ENCODE assay signal across 8 mouse cellular contexts in the genomic region with DNA sequence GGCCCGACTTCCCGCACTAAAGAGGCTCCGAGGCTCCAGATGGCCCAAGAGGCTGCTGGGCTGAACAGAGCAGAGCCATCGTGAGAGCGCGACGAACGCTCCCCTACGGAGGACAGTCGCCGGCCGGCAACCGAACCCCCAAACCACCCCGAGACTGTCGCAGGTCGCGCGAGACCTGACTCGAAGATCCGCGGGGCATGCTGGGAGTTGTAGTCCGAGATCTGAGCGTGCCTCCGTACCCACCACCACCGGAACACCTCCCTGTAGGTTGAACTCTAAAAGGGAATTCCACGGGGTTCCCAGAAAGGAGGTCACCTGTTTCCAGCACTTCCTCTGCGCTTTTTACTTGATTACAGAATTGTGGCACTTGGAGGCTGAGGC. TPM values are rescaled to one million over a fixed set of nuclear protein-coding genes. Genes with fewer than 3 reads are reported as not detected.
DNase-seq lines count a peak whose midpoint lies in the region; ATAC-seq and TF ChIP-seq lines count a peak whose summit lies in the region.

Gene 4833439L19Rik (minus strand): TSS at position 235 of the 381 bp plus-strand sequence.

- intact Hi-C loops in heart, postnatal 10 days (cut with DNase I), result loop anchor here (2.0 kb wide), 1 partner anchor 56 kb away; the partner anchor contains the start of gene Faf2

- H3K4me3 ChIP-seq in E14TG2a.4 (replicated peaks; ENCODE audit: low read length), result peak within 1 kb of the TSS; percentile 99
- H3K4me3 ChIP-seq in forebrain, embryonic 13.5 days, result peak within 1 kb of the TSS; percentile 97
- H3K4me3 ChIP-seq in liver, postnatal 0 days (ENCODE audit: low read depth, low read length), result peak within 1 kb of the TSS; percentile 91
- peak within 1 kb of the TSS; percentile 97 for H3K4me3 ChIP-seq in neural tube, embryonic 14.5 days (ENCODE audit: low read depth, low read length)

- H3K36me3 ChIP-seq in E14TG2a.4 (ENCODE audit: insufficient read depth, low read length), result peaks cover 36% of the 10 kb centered on the region
- peaks cover 35% of the 10 kb centered on the region for H3K36me3 ChIP-seq in forebrain, embryonic 13.5 days (ENCODE audit: poor library complexity, severe bottlenecking)
- peaks cover 23% of the 10 kb centered on the region for H3K36me3 ChIP-seq in liver, postnatal 0 days (replicated peaks; ENCODE audit: insufficient read depth, low read length)
- 0 out of 2 replicates have a peak, but pooled peaks cover 16% of the 10 kb centered on the region for H3K36me3 ChIP-seq in neural tube, embryonic 14.5 days (ENCODE audit: control insufficient read depth, insufficient read depth, low read length)

- under 1% methylated on average over 27 of the region's 27 CpGs for WGBS in forebrain, embryonic 13.5 days
- under 1% methylated on average over 27 of the region's 27 CpGs for WGBS in large intestine, adult 2 months
- under 1% methylated on average over 27 of the region's 27 CpGs for WGBS in liver, postnatal 0 days (ENCODE audit: insufficient replicate concordance)
- 1% methylated on average over 26 of the region's 27 CpGs for WGBS in neural tube, embryonic 14.5 days

- peaks cover 71% of the 10 kb centered on the region for H3K4me1 ChIP-seq in E14TG2a.4 (replicated peaks; ENCODE audit: low read depth, low read length)
- peaks cover 18% of the 10 kb centered on the region for H3K4me1 ChIP-seq in forebrain, embryonic 13.5 days
- peaks cover 22% of the 10 kb centered on the region for H3K4me1 ChIP-seq in liver, postnatal 0 days (ENCODE audit: insufficient read depth)
- peaks cover 5% of the 10 kb centered on the region; the same call in 1 of the 2 replicates for H3K4me1 ChIP-seq in neural tube, embryonic 14.5 days (ENCODE audit: control insufficient read depth, insufficient read depth, low read length)

- H3K9ac ChIP-seq in forebrain, embryonic 13.5 days, result peak within 1 kb of the TSS; percentile 99
- H3K9ac ChIP-seq in liver, postnatal 0 days (replicated peaks), result peak within 1 kb of the TSS; percentile 98
- peak within 1 kb of the TSS; percentile 92 for H3K9ac ChIP-seq in neural tube, embryonic 14.5 days (replicated peaks; ENCODE audit: low read depth, low read length)

- H3K4me2 ChIP-seq in forebrain, embryonic 13.5 days, result peak within 1 kb of the TSS; percentile 88
- H3K4me2 ChIP-seq in liver, postnatal 0 days (ENCODE audit: low read depth, low read length), result peak within 1 kb of the TSS; percentile 90
- H3K4me2 ChIP-seq in neural tube, embryonic 14.5 days (ENCODE audit: low read depth, low read length), result peak within 1 kb of the TSS; percentile 75

- ATAC-seq in forebrain, embryonic 13.5 days, result peak; percentile 98
- ATAC-seq in liver, postnatal 0 days, result peak; percentile 93
- ATAC-seq in neural tube, embryonic 14.5 days (ENCODE audit: low read depth), result peak; percentile 97

- TF ChIP-seq CTCF in E14TG2a.4 (conservative IDR thresholded peaks at IDR 0.05; ENCODE audit: low read length), result no peak
- no peak for TF ChIP-seq CTCF in liver, postnatal 0 days (IDR thresholded peaks at IDR 0.05; ENCODE audit: low read depth)

- H3K9me3 ChIP-seq in E14TG2a.4 (ENCODE audit: low read length), result no peaks in the 10 kb centered on the region
- H3K9me3 ChIP-seq in forebrain, embryonic 13.5 days (replicated peaks), result no peaks in the 10 kb centered on the region
- H3K9me3 ChIP-seq in liver, postnatal 0 days (ENCODE audit: low read length), result no peaks in the 10 kb centered on the region
- H3K9me3 ChIP-seq in neural tube, embryonic 14.5 days (ENCODE audit: control insufficient read depth, low read length), result no peaks in the 10 kb centered on the region

- H3K27ac ChIP-seq in forebrain, embryonic 13.5 days, result peak within 1 kb of the TSS; percentile 82
- peak within 1 kb of the TSS; percentile 90 for H3K27ac ChIP-seq in liver, postnatal 0 days (ENCODE audit: low read depth)
- peak within 1 kb of the TSS; percentile 85 for H3K27ac ChIP-seq in neural tube, embryonic 14.5 days (ENCODE audit: low read depth, low read length)

- TF ChIP-seq EP300 in liver, postnatal 0 days (IDR thresholded peaks at IDR 0.05; ENCODE audit: low read depth), result no peak

- no peaks in the 10 kb centered on the region for H3K27me3 ChIP-seq in E14TG2a.4 (ENCODE audit: insufficient read depth, low read length)
- H3K27me3 ChIP-seq in forebrain, embryonic 13.5 days, result no peaks in the 10 kb centered on the region
- H3K27me3 ChIP-seq in liver, postnatal 0 days (ENCODE audit: insufficient read depth, low read length), result no peaks in the 10 kb centered on the region
- H3K27me3 ChIP-seq in neural tube, embryonic 14.5 days (ENCODE audit: control insufficient read depth, insufficient read depth, low read length), result no peaks in the 10 kb centered on the region; the same call in 1 of the 2 replicates

- peak; percentile 85 for DNase-seq in c-Kit-positive CD71-positive TER-119-positive erythroid progenitor cells, embryonic 14.5 days (ENCODE audit: low spot score)
- peak; percentile 96 to 97 for DNase-seq in heart, postnatal 10 days
- peak; percentile 97 for DNase-seq in large intestine, adult 2 months (ENCODE audit: low read depth, low spot score)
- DNase-seq in liver, postnatal 0 days, result peak; percentile 96
- peak; percentile 97 for DNase-seq in testis, postnatal 10 days (ENCODE audit: low spot score)

RNA-seq across cellular contexts. Expression of gene 4833439L19Rik, which starts in this region (rescaled TPM):
- polyA plus RNA-seq in forebrain, embryonic 13.5 days (2015; fragmentation: Nextera tagmentation; extraction: Ambion mirVana), result 262 and 276 TPM in 2 replicates
- total RNA-seq in heart, postnatal 10 days (2021), result 100 to 1,000 TPM in 1 of 2 experiments, 10 to 100 TPM in 1; 99.0 to 105 TPM
- 123 and 156 TPM in 2 replicates for polyA plus RNA-seq in large intestine, adult 2 months (2012; rRNA removed)
- polyA plus RNA-seq in liver, postnatal 0 days (2015; fragmentation: Nextera tagmentation; extraction: Ambion mirVana), result 40.9 and 41.6 TPM in 2 replicates
- polyA plus RNA-seq in neural tube, embryonic 14.5 days (2014; fragmentation: Nextera tagmentation; extraction: Ambion mirVana), result 240 and 251 TPM in 2 replicates

Comparison
In these comparisons a context has a peak if more than half of its experiments do, and no peak if none do; other contexts are left out.
1. Peak in every context shown above with its lines: DNase-seq, ATAC-seq, H3K4me3 ChIP-seq and H3K27ac ChIP-seq.